Mouse (Mus musculus): ENCODE results near the gene Slc19a1.

Slc19a1 gene

GRCm38 (mm10) chr10:77032591-77033322 lies 716 bp downstream of the Slc19a1 start:
- in situ Hi-C loops (cut with MboI), result no loop called here

GRCm38 (mm10) chr10:77033323-77034025 lies 1.4 kb downstream of the Slc19a1 start:
- in situ Hi-C loops (cut with MboI), result no loop called here

- in situ Hi-C loops (cut with MboI), result no loop called here
Observed at GRCm38 (mm10) chr10:77035487-77035886, 3.4 kb downstream of the Slc19a1 start.

- in situ Hi-C loops (cut with MboI), result no loop called here
Observed at GRCm38 (mm10) chr10:77038579-77039174, 6.6 kb downstream of the Slc19a1 start.

GRCm38 (mm10) chr10:77048196-77048595 lies 16.2 kb downstream of the Slc19a1 start:
- in situ Hi-C loops (cut with MboI), result no loop called here

GRCm38 (mm10) chr10:77048606-77049005 lies 16.6 kb downstream of the Slc19a1 start:
- in situ Hi-C loops (cut with MboI), result no loop called here

GRCm38 (mm10) chr10:77056768-77057167 lies 24.7 kb downstream of the Slc19a1 start:
- in situ Hi-C loops (cut with MboI), result no loop called here

- in situ Hi-C loops (cut with MboI), result no loop called here
Observed at GRCm38 (mm10) chr10:77061426-77061825, 29.4 kb downstream of the Slc19a1 start.

- in situ Hi-C loops (cut with MboI), result no loop called here
Observed at GRCm38 (mm10) chr10:77062393-77063010, 30.5 kb downstream of the Slc19a1 start.

GRCm38 (mm10) chr10:77064239-77064638 lies 32.2 kb downstream of the Slc19a1 start:
- in situ Hi-C loops (cut with MboI), result no loop called here

GRCm38 (mm10) chr10:77064659-77065058 lies 32.6 kb downstream of the Slc19a1 start:
- in situ Hi-C loops (cut with MboI), result no loop called here

- in situ Hi-C loops (cut with MboI), result no loop called here
Observed at GRCm38 (mm10) chr10:77068469-77068868, 36.4 kb downstream of the Slc19a1 start.

GRCm38 (mm10) chr10:77070072-77070471 lies 38.0 kb downstream of the Slc19a1 start:
- in situ Hi-C loops (cut with MboI), result no loop called here

- in situ Hi-C loops (cut with MboI), result no loop called here
Observed at GRCm38 (mm10) chr10:77074276-77074974, 42.4 kb downstream of the Slc19a1 start.

- in situ Hi-C loops (cut with MboI), result no loop called here
Observed at GRCm38 (mm10) chr10:77078456-77078855, 46.4 kb downstream of the Slc19a1 start.

GRCm38 (mm10) chr10:77078961-77079360 lies 46.9 kb downstream of the Slc19a1 start:
- in situ Hi-C loops (cut with MboI), result no loop called here

GRCm38 (mm10) chr10:77082453-77082852 lies 50.4 kb downstream of the Slc19a1 start:
- in situ Hi-C loops (cut with MboI), result no loop called here

GRCm38 (mm10) chr10:77082921-77083320 lies 50.9 kb downstream of the Slc19a1 start:
- in situ Hi-C loops (cut with MboI), result no loop called here

GRCm38 (mm10) chr10:77084568-77084967 lies 52.5 kb downstream of the Slc19a1 start:
- in situ Hi-C loops (cut with MboI), result no loop called here

- in situ Hi-C loops (cut with MboI), result no loop called here
Observed at GRCm38 (mm10) chr10:77089336-77089735, 57.3 kb downstream of the Slc19a1 start.

GRCm38 (mm10) chr10:77090063-77090462 lies 58.0 kb downstream of the Slc19a1 start:
- in situ Hi-C loops (cut with MboI), result no loop called here

All from mature B cell (primary cell).